Mouse (Mus musculus) lung, postnatal 0 days (tissue): ENCODE results near the gene Col9a1. TPM values are rescaled to one million over a fixed set of nuclear protein-coding genes. Genes with fewer than 3 reads are reported as not detected.
A peak's percentile ranks its signal among the peaks of the same experiment; 100 is the strongest.

Experiments
- ATAC-seq: fragments of 200-750 bp; cut with Nextera tagmentation; 2 replicates; pipeline ENCODE4 v1.8.0; 2017; ENCODE audit warnings: moderate library complexity
- DNase-seq: peaks from one replicate; pipeline ENCODE4 v3.0.0-alpha.2; 2016; ENCODE audit warnings: low spot score
- H3K27ac ChIP-seq: fragments of 300-500 bp; sonication (generic); 2 replicates; pipeline ENCODE4 v1.5.1; 2014; ENCODE audit warnings: antibody characterized with exemption, mild to moderate bottlenecking, low read length, mixed read lengths
- H3K27me3 ChIP-seq: fragments of 300-500 bp; sonication (generic); replicated peaks from 2 replicates; pipeline ENCODE4 v1.6.1; 2014; ENCODE audit warnings: low read length, mixed read lengths; ENCODE audit not compliant: insufficient read depth
- H3K36me3 ChIP-seq: fragments of 300-500 bp; sonication (generic); 2 replicates; pipeline ENCODE4 v1.6.1; 2014; ENCODE audit warnings: low read length, mixed read lengths; ENCODE audit not compliant: insufficient read depth
- H3K4me1 ChIP-seq: fragments of 300-500 bp; sonication (generic); 2 replicates; pipeline ENCODE4 v1.6.1; 2014; ENCODE audit warnings: antibody characterized with exemption, low read depth, low read length, mixed read lengths; ENCODE audit not compliant: insufficient read depth
- H3K4me2 ChIP-seq: fragments of 300-500 bp; sonication (generic); replicated peaks from 2 replicates; pipeline ENCODE4 v1.6.1; 2014; ENCODE audit warnings: low read depth, mild to moderate bottlenecking, low read length, moderate library complexity, mixed read lengths
- H3K4me3 ChIP-seq: fragments of 300-500 bp; sonication (generic); 2 replicates; pipeline ENCODE4 v1.5.1; 2014; ENCODE audit warnings: low read depth, low read length
- H3K9ac ChIP-seq: fragments of 300-500 bp; sonication (generic); replicated peaks from 2 replicates; pipeline ENCODE4 v1.6.1; 2014; ENCODE audit warnings: low read depth, mild to moderate bottlenecking
- H3K9me3 ChIP-seq: fragments of 300-500 bp; sonication (generic); 2 replicates; pipeline ENCODE4 v1.6.1; 2016; ENCODE audit warnings: low read length, mixed read lengths
- CTCF ChIP-seq: IDR thresholded peaks from 2 replicates; pipeline ENCODE4 v1.5.1; 2016; ENCODE audit warnings: antibody characterized with exemption, mild to moderate bottlenecking
- EP300 ChIP-seq: IDR thresholded peaks from 2 replicates; pipeline ENCODE4 v1.6.1; 2016; ENCODE audit warnings: antibody characterized with exemption, mild to moderate bottlenecking, control low read depth
- WGBS: fragments of 180-500 bp; shearing (Covaris S2); extraction: QIAGEN DNeasy Blood & Tissue Kit; methylation state at CpG from one replicate; pipeline ENCODE4 v1.1.7; 2014; 5-methylcytosine and 5-hydroxymethylcytosine counted together
- polyA plus RNA-seq: library from polyadenylated mRNA; unstranded; fragments of >200 nt; fragmentation: Nextera tagmentation; extraction: Ambion mirVana; gene quantifications from 2 replicates; pipeline ENCODE4 v1.2.1, GENCODE M21; 2015

Gene Col9a1
- polyA plus RNA-seq: 0.27 and 0.50 TPM in 2 replicates

- DNase-seq: no peak
- Histone ChIP-seq H3K4me1 (no peaks in the 10 kb centered on the region), H3K27me3 (no peaks in the 10 kb centered on the region), H3K9me3 (no peaks in the 10 kb centered on the region), H3K27ac (no peak within 1 kb of the TSS), H3K36me3 (no peaks in the 10 kb centered on the region), H3K4me3 (no peak within 1 kb of the TSS), H3K4me2 (no peak within 1 kb of the TSS), H3K9ac (no peak within 1 kb of the TSS)
- 72% methylated on average over 6 of the region's 6 CpGs for WGBS
- TF ChIP-seq EP300 (no peak), CTCF (no peak)
- no peak for ATAC-seq
These were observed at the start of gene Col9a1 for GRCm38 (mm10) chr1:24177224-24177851. Gene Col9a1 (plus strand): TSS chr1:24177610.

GRCm38 (mm10) chr1:24127866-24128265 is 49.5 kb upstream of the Col9a1 start:
- ATAC-seq (no peak), DNase-seq (no peak)
- Histone ChIP-seq H3K9me3 (no peaks in the 10 kb centered on the region), H3K27me3 (no peaks in the 10 kb centered on the region), H3K4me3 (no peak overlapping the region), H3K9ac (no peak overlapping the region), H3K4me2 (no peak overlapping the region), H3K36me3 (no peaks in the 10 kb centered on the region), H3K27ac (no peak overlapping the region), H3K4me1 (no peaks in the 10 kb centered on the region)
- WGBS: 55% methylated on average over 6 of the region's 6 CpGs
- TF ChIP-seq CTCF (no peak), EP300 (no peak)

- ATAC-seq (no peak), DNase-seq (no peak)
- Histone ChIP-seq H3K4me2 (no peak overlapping the region), H3K36me3 (no peaks in the 10 kb centered on the region), H3K4me1 (no peaks in the 10 kb centered on the region), H3K27ac (no peak overlapping the region), H3K4me3 (no peak overlapping the region), H3K9me3 (no peaks in the 10 kb centered on the region), H3K27me3 (no peaks in the 10 kb centered on the region), H3K9ac (no peak overlapping the region)
- 45% methylated on average over 19 of the region's 19 CpGs for WGBS
- TF ChIP-seq CTCF (no peak), EP300 (no peak)
These were observed 43.6 kb upstream of the Col9a1 start for GRCm38 (mm10) chr1:24133853-24134252.

GRCm38 (mm10) chr1:24134792-24135191 is 42.6 kb upstream of the Col9a1 start:
- no peak overlapping the region for H3K9ac ChIP-seq
- H3K9me3 ChIP-seq: no peaks in the 10 kb centered on the region
- H3K4me2 ChIP-seq: no peak overlapping the region
- DNase-seq (peak; percentile 73), ATAC-seq (no peak)
- no peak overlapping the region for H3K27ac ChIP-seq
- TF ChIP-seq CTCF (peak; percentile 82), EP300 (no peak)
- no peaks in the 10 kb centered on the region for H3K27me3 ChIP-seq
- no peaks in the 10 kb centered on the region for H3K4me1 ChIP-seq
- WGBS: 8% methylated on average over 1 of the region's 1 CpGs
- no peaks in the 10 kb centered on the region for H3K36me3 ChIP-seq
- no peak overlapping the region for H3K4me3 ChIP-seq

GRCm38 (mm10) chr1:24137133-24137532 is 40.3 kb upstream of the Col9a1 start:
- Histone ChIP-seq H3K4me3 (no peak overlapping the region), H3K27me3 (no peaks in the 10 kb centered on the region), H3K9ac (no peak overlapping the region), H3K9me3 (no peaks in the 10 kb centered on the region), H3K36me3 (no peaks in the 10 kb centered on the region), H3K27ac (no peak overlapping the region), H3K4me1 (no peaks in the 10 kb centered on the region), H3K4me2 (no peak overlapping the region)
- ATAC-seq (no peak; the same call in 1 of the 2 replicates), DNase-seq (peak; percentile 57)
- WGBS: 5% methylated on average over 3 of the region's 3 CpGs
- no peak for TF ChIP-seq EP300
- TF ChIP-seq CTCF: peak; percentile 96

- H3K4me3 ChIP-seq: no peak overlapping the region
- 80% methylated on average over 6 of the region's 6 CpGs for WGBS
- no peaks in the 10 kb centered on the region for H3K9me3 ChIP-seq
- H3K4me1 ChIP-seq: no peaks in the 10 kb centered on the region
- H3K27me3 ChIP-seq: no peaks in the 10 kb centered on the region
- ATAC-seq (no peak), DNase-seq (no peak)
- H3K36me3 ChIP-seq: no peaks in the 10 kb centered on the region
- no peak overlapping the region for H3K9ac ChIP-seq
- TF ChIP-seq EP300 (no peak), CTCF (no peak)
- H3K27ac ChIP-seq: no peak overlapping the region
- no peak overlapping the region for H3K4me2 ChIP-seq
These were observed 36.9 kb upstream of the Col9a1 start for GRCm38 (mm10) chr1:24140555-24140954.
